8 mouse cellular contexts compared by ENCODE assay signal in genomic region chr11:96622782-96623181, GRCm38 (mm10).
DNase-seq lines count a peak whose midpoint lies in the region; TF ChIP-seq lines count a peak whose summit lies in the region.
"Had no signal": no experiment of that assay in that cellular context is flagged by ENCODE, and none has a peak within 500 bp of the region (broad histone marks: within the 10 kb centered on the region; RNA-seq: fewer than 3 reads in every experiment).

No protein-coding gene starts in this region.

- TF ChIP-seq POLR2A in MEL (IDR thresholded peaks at IDR 0.05; ENCODE audit: control insufficient read depth in 1 of 2, insufficient read depth in 1 of 2, low read depth in 1 of 2, low read length in 2 of 2, poor library complexity in 1 of 2), result no peak
- TF ChIP-seq POLR2A in embryonic fibroblast, embryonic 13.5 days (IDR thresholded peaks at IDR 0.05; ENCODE audit: low read depth, low read length), result no peak

- no peak for TF ChIP-seq EP300 in MEL (IDR thresholded peaks at IDR 0.05; ENCODE audit: low read depth in 1 of 2, low read length in 2 of 2)

- H3K36me3 ChIP-seq in MEL (ENCODE audit: control insufficient read depth in 1 of 2, insufficient read depth in 2 of 2, low read length in 2 of 2), result no peaks in the 10 kb centered on the region
- H3K36me3 ChIP-seq: limb, embryonic 12.5 days had no signal

- peak; percentile 32 for DNase-seq in CD4-positive helper T cell, adult 2 months (ENCODE audit: low read depth, low spot score)
- DNase-seq in MEL (ENCODE audit: low read depth, low spot score), result peak; percentile 59
- peak; percentile 74 for DNase-seq in kidney, adult 18-20 months
- peak; percentile 72 for DNase-seq in lung, postnatal 10 days
- peak; percentile 22 for DNase-seq in thymus, postnatal 0 days (ENCODE audit: low spot score)
- no peak for DNase-seq in frontal cortex, adult 2 months (ENCODE audit: extremely low spot score in 1 of 2, low spot score in 1 of 2)

- H3K9ac ChIP-seq in MEL (ENCODE audit: control insufficient read depth, low read depth, low read length, poor library complexity, severe bottlenecking), result no peak overlapping the region
- H3K9ac ChIP-seq: limb, embryonic 12.5 days had no signal

- no peaks in the 10 kb centered on the region for H3K79me2 ChIP-seq in MEL (ENCODE audit: control insufficient read depth, insufficient read depth, low read length, poor library complexity)

- peaks cover 15 to 37% of the 10 kb centered on the region in 2 experiments for H3K27me3 ChIP-seq in MEL (ENCODE audit: control insufficient read depth in 1 of 2, insufficient read depth in 2 of 2, low read length in 2 of 2)

- no peak overlapping the region for H3K27ac ChIP-seq in MEL (ENCODE audit: control insufficient read depth, low read depth, low read length)
- no peak overlapping the region for H3K27ac ChIP-seq in embryonic fibroblast, embryonic 13.5 days (ENCODE audit: insufficient read depth, low read length)
- H3K27ac ChIP-seq: limb, embryonic 12.5 days had no signal

- H3K4me1 ChIP-seq in MEL (ENCODE audit: control insufficient read depth in 1 of 2, insufficient read depth in 2 of 2, low read length in 2 of 2), result no peaks in the 10 kb centered on the region
- peaks cover 12% of the 10 kb centered on the region for H3K4me1 ChIP-seq in embryonic fibroblast, embryonic 13.5 days (ENCODE audit: control insufficient read depth, insufficient read depth, low read length)

- no peaks in the 10 kb centered on the region for H3K9me3 ChIP-seq in MEL (replicated peaks; ENCODE audit: insufficient read depth, low read length)
- H3K9me3 ChIP-seq: limb, embryonic 12.5 days had no signal

- no peak overlapping the region for H3K4me3 ChIP-seq in MEL (ENCODE audit: control insufficient read depth in 1 of 2, insufficient read depth in 1 of 2, low read depth in 2 of 2, low read length in 2 of 2)
- no peak overlapping the region for H3K4me3 ChIP-seq in embryonic fibroblast, embryonic 13.5 days (ENCODE audit: insufficient read depth, low read length)
- H3K4me3 ChIP-seq: limb, embryonic 12.5 days had no signal

- TF ChIP-seq RAD21 in MEL (IDR thresholded peaks at IDR 0.05; ENCODE audit: low read depth, low read length), result no peak

- TF ChIP-seq CTCF in MEL (IDR thresholded peaks at IDR 0.05 in 2 of 3, conservative IDR thresholded peaks at IDR 0.05 in 1 of 3; ENCODE audit: control insufficient read depth in 1 of 3, insufficient read depth in 1 of 3, low read depth in 2 of 3, low read length in 3 of 3, poor library complexity in 1 of 3, severe bottlenecking in 1 of 3), result peak in 2 of 3 experiments; percentile 56 to 67; a peak in 5 of 6 replicates
- TF ChIP-seq CTCF in embryonic fibroblast, embryonic 13.5 days (IDR thresholded peaks at IDR 0.05; ENCODE audit: borderline replicate concordance, insufficient read depth, low read length), result peak; percentile 36; the same call in 1 of the 2 replicates

TF ChIP-seq in MEL, 35 proteins besides CTCF, POLR2A, EP300 and RAD21:
- TF ChIP-seq SMC3 (IDR thresholded peaks at IDR 0.05; ENCODE audit: low read depth, low read length) (peak; percentile 26; the same call in 1 of the 2 replicates), GABPA (IDR thresholded peaks at IDR 0.05; ENCODE audit: low read depth, low read length) (no peak), BHLHE40 (IDR thresholded peaks at IDR 0.05; ENCODE audit: borderline replicate concordance, low read depth, low read length) (peak; percentile 9; the same call in 1 of the 2 replicates), MXI1 (IDR thresholded peaks at IDR 0.05; ENCODE audit: low read depth, low read length) (no peak), CHD1 (IDR thresholded peaks at IDR 0.05; ENCODE audit: low read depth, low read length) (no peak)

Comparison
In these comparisons a context has a peak if more than half of its experiments do, and no peak if none do; other contexts are left out.
1. DNase-seq: peak in CD4-positive helper T cell, adult 2 months (single experiment), MEL (single experiment), kidney, adult 18-20 months (single experiment), lung, postnatal 10 days (single experiment) and thymus, postnatal 0 days (single experiment); none in frontal cortex, adult 2 months (0 of 2).